Mouse (Mus musculus): ENCODE measurements around the gene Gm28635. TPM values are rescaled to one million over a fixed set of nuclear protein-coding genes. Genes with fewer than 3 reads are reported as not detected.
A peak's percentile ranks its signal among the peaks of the same experiment; 100 is the strongest.
"Not testable (repeated sequence)": the region's sequence is repeated elsewhere in the genome, so short reads cannot be mapped to it uniquely, and the experiment has no call there.

Gene Gm28635
- polyA plus RNA-seq, 1 experiment from 2014 or later: not detected

- Histone ChIP-seq H3K36me3 (ENCODE audit: control insufficient read depth, insufficient read depth, low read length) (peaks cover 38% of the 10 kb centered on the region), H3K9ac (ENCODE audit: low read length) (peak within 1 kb of the TSS; percentile 87), H3K27ac (replicated peaks in 1 of 2; ENCODE audit: control insufficient read depth in 1 of 2, insufficient read depth in 1 of 2, low read depth in 2 of 2, low read length in 2 of 2) (peak within 1 kb of the TSS in 1 of 2 experiments; percentile 61; a peak in 2 of 4 replicates), H3K4me1 (ENCODE audit: control insufficient read depth in 2 of 2, insufficient read depth in 2 of 2, low read length in 2 of 2) (peaks cover 0 to 20% of the 10 kb centered on the region in 2 experiments; a peak in 2 of 4 replicates), H3K9me3 (ENCODE audit: control insufficient read depth, low read length) (no peaks in the 10 kb centered on the region), H3K4me3 (ENCODE audit: control insufficient read depth in 1 of 2, insufficient read depth in 1 of 2, low read depth in 1 of 2, low read length in 2 of 2) (peak within 1 kb of the TSS; percentile 81 to 88), H3K27me3 (ENCODE audit: control insufficient read depth, insufficient read depth, low read length) (no peaks in the 10 kb centered on the region), H3K4me2 (ENCODE audit: low read length) (peak within 1 kb of the TSS; percentile 85)
- ATAC-seq (ENCODE audit: insufficient number of reproducible peaks, insufficient read depth, low FRiP score, low read depth): no peak
- WGBS: 15% methylated on average over 8 of the region's 8 CpGs
Measured at GRCm38 (mm10) chr2:84679016-84679415, 1.2 kb upstream of the Gm28635 start, which contains the start of gene Tmx2. TSS of gene Tmx2 (minus strand) at chr2:84679140.

GRCm38 (mm10) chr2:84677270-84677967 lies 422 bp downstream of the Gm28635 start:
- Histone ChIP-seq H3K4me3 (ENCODE audit: control insufficient read depth in 1 of 2, insufficient read depth in 1 of 2, low read depth in 1 of 2, low read length in 2 of 2) (peak overlapping the region; percentile 69 to 81), H3K9ac (ENCODE audit: low read length) (peak overlapping the region; percentile 82), H3K27ac (replicated peaks in 1 of 2; ENCODE audit: control insufficient read depth in 1 of 2, insufficient read depth in 1 of 2, low read depth in 2 of 2, low read length in 2 of 2) (peak overlapping the region; percentile 75 to 81), H3K36me3 (ENCODE audit: control insufficient read depth, insufficient read depth, low read length) (peaks cover 53% of the 10 kb centered on the region), H3K4me1 (ENCODE audit: control insufficient read depth in 2 of 2, insufficient read depth in 2 of 2, low read length in 2 of 2) (peaks cover 0 to 16% of the 10 kb centered on the region in 2 experiments; a peak in 2 of 4 replicates), H3K9me3 (ENCODE audit: control insufficient read depth, low read length) (no peaks in the 10 kb centered on the region), H3K4me2 (ENCODE audit: low read length) (peak overlapping the region; percentile 79), H3K27me3 (ENCODE audit: control insufficient read depth, insufficient read depth, low read length) (no peaks in the 10 kb centered on the region)
- WGBS: 8% methylated on average over 22 of the region's 22 CpGs
- ATAC-seq (ENCODE audit: insufficient number of reproducible peaks, insufficient read depth, low FRiP score, low read depth): peak; percentile 45

- ATAC-seq (ENCODE audit: insufficient number of reproducible peaks, insufficient read depth, low FRiP score, low read depth); H3K27me3 ChIP-seq (ENCODE audit: control insufficient read depth, insufficient read depth, low read length); H3K9ac ChIP-seq (ENCODE audit: low read length); H3K4me3 ChIP-seq (ENCODE audit: control insufficient read depth in 1 of 2, insufficient read depth in 1 of 2, low read depth in 1 of 2, low read length in 2 of 2); H3K9me3 ChIP-seq (ENCODE audit: control insufficient read depth, low read length): not testable (repeated sequence)
- 57% methylated on average over 4 of the region's 5 CpGs for WGBS
- H3K27ac ChIP-seq (replicated peaks in 1 of 2; ENCODE audit: control insufficient read depth in 1 of 2, insufficient read depth in 1 of 2, low read depth in 2 of 2, low read length in 2 of 2): peak overlapping the region in 1 of 2 experiments; percentile 91; a peak in 1 of 4 replicates
- 0 out of 2 replicates have a peak overlapping the region, but pooled peaks have one; percentile 81 for H3K4me2 ChIP-seq (ENCODE audit: low read length)
- H3K36me3 ChIP-seq (ENCODE audit: control insufficient read depth, insufficient read depth, low read length): peaks cover 57% of the 10 kb centered on the region
- peaks cover 3 to 18% of the 10 kb centered on the region in 2 experiments for H3K4me1 ChIP-seq (ENCODE audit: control insufficient read depth in 2 of 2, insufficient read depth in 2 of 2, low read length in 2 of 2)
Measured at GRCm38 (mm10) chr2:84671535-84671934, 6.3 kb downstream of the Gm28635 start.

- H3K4me2 ChIP-seq (ENCODE audit: low read length): peak within 1 kb of the TSS; percentile 81
- no peaks in the 10 kb centered on the region for H3K27me3 ChIP-seq (ENCODE audit: control insufficient read depth, insufficient read depth, low read length)
- H3K9me3 ChIP-seq (ENCODE audit: control insufficient read depth, low read length): no peaks in the 10 kb centered on the region
- H3K4me1 ChIP-seq (ENCODE audit: control insufficient read depth in 2 of 2, insufficient read depth in 2 of 2, low read length in 2 of 2): peaks cover 6 to 12% of the 10 kb centered on the region in 2 experiments
- WGBS: under 1% methylated on average over 20 of the region's 20 CpGs
- H3K9ac ChIP-seq (ENCODE audit: low read length): peak within 1 kb of the TSS; percentile 97
- H3K36me3 ChIP-seq (ENCODE audit: control insufficient read depth, insufficient read depth, low read length): peaks cover 48% of the 10 kb centered on the region
- peak within 1 kb of the TSS; percentile 91 to 95 for H3K27ac ChIP-seq (replicated peaks in 1 of 2; ENCODE audit: control insufficient read depth in 1 of 2, insufficient read depth in 1 of 2, low read depth in 2 of 2, low read length in 2 of 2)
- peak; percentile 84 for ATAC-seq (ENCODE audit: insufficient number of reproducible peaks, insufficient read depth, low FRiP score, low read depth)
- H3K4me3 ChIP-seq (ENCODE audit: control insufficient read depth in 1 of 2, insufficient read depth in 1 of 2, low read depth in 1 of 2, low read length in 2 of 2): peak within 1 kb of the TSS; percentile 98 to 99
Measured at GRCm38 (mm10) chr2:84670569-84670933, 7.3 kb downstream of the Gm28635 start, which contains the start of gene Selenoh. TSS of gene Selenoh (minus strand) at chr2:84670770.

GRCm38 (mm10) chr2:84669828-84670568 lies 7.8 kb downstream of the Gm28635 start:
- WGBS: 3% methylated on average over 39 of the region's 39 CpGs
- peak; percentile 63 for ATAC-seq (ENCODE audit: insufficient number of reproducible peaks, insufficient read depth, low FRiP score, low read depth)
- Histone ChIP-seq H3K9me3 (ENCODE audit: control insufficient read depth, low read length) (no peaks in the 10 kb centered on the region), H3K36me3 (ENCODE audit: control insufficient read depth, insufficient read depth, low read length) (peaks cover 42% of the 10 kb centered on the region), H3K4me2 (ENCODE audit: low read length) (peak overlapping the region; percentile 81), H3K27ac (replicated peaks in 1 of 2; ENCODE audit: control insufficient read depth in 1 of 2, insufficient read depth in 1 of 2, low read depth in 2 of 2, low read length in 2 of 2) (peak overlapping the region; percentile 91 to 95), H3K4me1 (ENCODE audit: control insufficient read depth in 2 of 2, insufficient read depth in 2 of 2, low read length in 2 of 2) (peaks cover 6 to 12% of the 10 kb centered on the region in 2 experiments), H3K27me3 (ENCODE audit: control insufficient read depth, insufficient read depth, low read length) (no peaks in the 10 kb centered on the region), H3K4me3 (ENCODE audit: control insufficient read depth in 1 of 2, insufficient read depth in 1 of 2, low read depth in 1 of 2, low read length in 2 of 2) (peak overlapping the region; percentile 98 to 99), H3K9ac (ENCODE audit: low read length) (peak overlapping the region; percentile 97)

GRCm38 (mm10) chr2:84666081-84666480 lies 11.8 kb downstream of the Gm28635 start:
- Histone ChIP-seq H3K9me3 (ENCODE audit: control insufficient read depth, low read length) (no peaks in the 10 kb centered on the region), H3K9ac (ENCODE audit: low read length) (no peak overlapping the region), H3K36me3 (ENCODE audit: control insufficient read depth, insufficient read depth, low read length) (peaks cover 14% of the 10 kb centered on the region; the same call in 1 of the 2 replicates), H3K4me3 (ENCODE audit: control insufficient read depth in 1 of 2, insufficient read depth in 1 of 2, low read depth in 1 of 2, low read length in 2 of 2) (no peak overlapping the region), H3K27ac (replicated peaks in 1 of 2; ENCODE audit: control insufficient read depth in 1 of 2, insufficient read depth in 1 of 2, low read depth in 2 of 2, low read length in 2 of 2) (peak overlapping the region; percentile 51 to 58), H3K4me1 (ENCODE audit: control insufficient read depth in 2 of 2, insufficient read depth in 2 of 2, low read length in 2 of 2) (peaks cover 6 to 11% of the 10 kb centered on the region in 2 experiments; a peak in 3 of 4 replicates), H3K4me2 (ENCODE audit: low read length) (no peak overlapping the region), H3K27me3 (ENCODE audit: control insufficient read depth, insufficient read depth, low read length) (no peaks in the 10 kb centered on the region)
- WGBS: 45% methylated on average over 12 of the region's 12 CpGs
- ATAC-seq (ENCODE audit: insufficient number of reproducible peaks, insufficient read depth, low FRiP score, low read depth): no peak

GRCm38 (mm10) chr2:84662866-84663265 lies 15.0 kb downstream of the Gm28635 start:
- H3K9me3 ChIP-seq (ENCODE audit: control insufficient read depth, low read length): no peaks in the 10 kb centered on the region
- no peak overlapping the region for H3K9ac ChIP-seq (ENCODE audit: low read length)
- WGBS: 21% methylated on average over 2 of the region's 2 CpGs
- H3K36me3 ChIP-seq (ENCODE audit: control insufficient read depth, insufficient read depth, low read length): no peaks in the 10 kb centered on the region; the same call in 1 of the 2 replicates
- H3K4me1 ChIP-seq (ENCODE audit: control insufficient read depth in 2 of 2, insufficient read depth in 2 of 2, low read length in 2 of 2): peaks cover 0 to 6% of the 10 kb centered on the region in 2 experiments; a peak in 1 of 4 replicates
- no peak overlapping the region for H3K4me2 ChIP-seq (ENCODE audit: low read length)
- no peaks in the 10 kb centered on the region for H3K27me3 ChIP-seq (ENCODE audit: control insufficient read depth, insufficient read depth, low read length)
- no peak for ATAC-seq (ENCODE audit: insufficient number of reproducible peaks, insufficient read depth, low FRiP score, low read depth)
- no peak overlapping the region for H3K4me3 ChIP-seq (ENCODE audit: control insufficient read depth in 1 of 2, insufficient read depth in 1 of 2, low read depth in 1 of 2, low read length in 2 of 2)
- no peak overlapping the region for H3K27ac ChIP-seq (replicated peaks in 1 of 2; ENCODE audit: control insufficient read depth in 1 of 2, insufficient read depth in 1 of 2, low read depth in 2 of 2, low read length in 2 of 2)
